Mouse (Mus musculus) E14TG2a.4 (cell line): ENCODE data around the gene Prkcsh.

Source experiments
- H3K27me3 ChIP-seq: 2 replicates; pipeline ENCODE4 v1.6.1; 2014; ENCODE audit warnings: low read length, control low read depth; ENCODE audit not compliant: insufficient read depth
- H3K36me3 ChIP-seq: 2 replicates; pipeline ENCODE4 v1.6.1; 2014; ENCODE audit warnings: low read length, control low read depth; ENCODE audit not compliant: insufficient read depth
- H3K4me1 ChIP-seq: replicated peaks from 2 replicates; pipeline ENCODE4 v1.6.1; 2014; ENCODE audit warnings: low read depth, low read length, control low read depth
- H3K4me3 ChIP-seq: replicated peaks from 2 replicates; pipeline ENCODE4 v1.5.1; 2014; ENCODE audit warnings: mild to moderate bottlenecking, low read length
- H3K9me3 ChIP-seq: 2 replicates; pipeline ENCODE4 v1.6.1; 2014; ENCODE audit warnings: low read length, control low read depth
- CTCF ChIP-seq: conservative IDR thresholded peaks from 2 replicates; pipeline ENCODE4 v1.5.1; 2014; ENCODE audit warnings: low read length
- NANOG ChIP-seq: IDR thresholded peaks from 2 replicates; pipeline ENCODE4 v1.6.1; 2014; ENCODE audit warnings: borderline replicate concordance, low read length, mixed read lengths
- POU5F1 ChIP-seq: IDR thresholded peaks from 2 replicates; pipeline ENCODE4 v1.6.1; 2014; ENCODE audit warnings: low read length, borderline replicate concordance

Gene Prkcsh

GRCm38 (mm10) chr9:22024592-22024991 is 22.0 kb downstream of the Prkcsh start:
- Histone ChIP-seq H3K27me3 (0 out of 2 replicates have a peak, but pooled peaks cover 2% of the 10 kb centered on the region), H3K9me3 (no peaks in the 10 kb centered on the region), H3K4me3 (no peak overlapping the region), H3K4me1 (peaks cover 40% of the 10 kb centered on the region), H3K36me3 (peaks cover 22% of the 10 kb centered on the region)
- TF ChIP-seq CTCF, result no peak
- no peak for TF ChIP-seq NANOG
- no peak for TF ChIP-seq POU5F1

- TF ChIP-seq NANOG, result no peak
- no peak for TF ChIP-seq POU5F1
- TF ChIP-seq CTCF, result no peak
- H3K27me3 ChIP-seq, result no peaks in the 10 kb centered on the region
- 0 out of 2 replicates have a peak, but pooled peaks cover 2% of the 10 kb centered on the region for H3K9me3 ChIP-seq
- peaks cover 42% of the 10 kb centered on the region for H3K36me3 ChIP-seq
- H3K4me3 ChIP-seq, result no peak overlapping the region
- H3K4me1 ChIP-seq, result peaks cover 53% of the 10 kb centered on the region
These were observed 25.9 kb downstream of the Prkcsh start for GRCm38 (mm10) chr9:22028467-22028866.

- no peaks in the 10 kb centered on the region for H3K27me3 ChIP-seq
- H3K36me3 ChIP-seq, result peaks cover 41% of the 10 kb centered on the region
- peaks cover 58% of the 10 kb centered on the region for H3K4me1 ChIP-seq
- no peak overlapping the region for H3K4me3 ChIP-seq
- H3K9me3 ChIP-seq, result 0 out of 2 replicates have a peak, but pooled peaks cover 2% of the 10 kb centered on the region
- no peak for TF ChIP-seq POU5F1
- TF ChIP-seq NANOG, result no peak
- no peak for TF ChIP-seq CTCF
These were observed 27.8 kb downstream of the Prkcsh start for GRCm38 (mm10) chr9:22030386-22030785.

- no peak overlapping the region; the same call in 1 of the 2 replicates for H3K4me3 ChIP-seq
- no peak for TF ChIP-seq NANOG
- TF ChIP-seq CTCF, result no peak
- no peak for TF ChIP-seq POU5F1
- peaks cover 25% of the 10 kb centered on the region for H3K36me3 ChIP-seq
- peaks cover 54% of the 10 kb centered on the region for H3K4me1 ChIP-seq
- H3K9me3 ChIP-seq, result no peaks in the 10 kb centered on the region
- no peaks in the 10 kb centered on the region for H3K27me3 ChIP-seq
These were observed 32.9 kb downstream of the Prkcsh start for GRCm38 (mm10) chr9:22035300-22036044.

- peaks cover 67% of the 10 kb centered on the region for H3K4me1 ChIP-seq
These were observed 35.2 kb downstream of the Prkcsh start for GRCm38 (mm10) chr9:22037826-22038225.

GRCm38 (mm10) chr9:22041832-22042231 is 39.2 kb downstream of the Prkcsh start:
- Histone ChIP-seq H3K9me3 (no peaks in the 10 kb centered on the region), H3K4me1 (peaks cover 61% of the 10 kb centered on the region), H3K36me3 (no peaks in the 10 kb centered on the region), H3K4me3 (no peak overlapping the region), H3K27me3 (no peaks in the 10 kb centered on the region)
- TF ChIP-seq NANOG (no peak), CTCF (no peak), POU5F1 (no peak)

More at GRCm38 (mm10) chr9:22037826-22038225, 35.2 kb downstream of the Prkcsh start:
- H3K27me3 ChIP-seq, result no peaks in the 10 kb centered on the region
- H3K4me3 ChIP-seq, result no peak overlapping the region
- no peak for TF ChIP-seq NANOG
- H3K9me3 ChIP-seq, result no peaks in the 10 kb centered on the region
- peaks cover 13% of the 10 kb centered on the region for H3K36me3 ChIP-seq

GRCm38 (mm10) chr9:22047329-22047728 is 44.7 kb downstream of the Prkcsh start:
- no peak overlapping the region for H3K4me3 ChIP-seq
- H3K36me3 ChIP-seq, result no peaks in the 10 kb centered on the region
- H3K27me3 ChIP-seq, result peaks cover 12% of the 10 kb centered on the region
- TF ChIP-seq NANOG (no peak), POU5F1 (no peak), CTCF (no peak)
- H3K9me3 ChIP-seq, result no peaks in the 10 kb centered on the region
- H3K4me1 ChIP-seq, result peaks cover 73% of the 10 kb centered on the region

- Histone ChIP-seq H3K36me3 (no peaks in the 10 kb centered on the region), H3K4me3 (peak overlapping the region; percentile 87), H3K4me1 (peaks cover 62% of the 10 kb centered on the region), H3K9me3 (no peaks in the 10 kb centered on the region), H3K27me3 (peaks cover 20% of the 10 kb centered on the region)
- no peak for TF ChIP-seq CTCF
- no peak for TF ChIP-seq POU5F1
- TF ChIP-seq NANOG, result no peak
These were observed 46.7 kb downstream of the Prkcsh start for GRCm38 (mm10) chr9:22049315-22049714.

- TF ChIP-seq NANOG, result no peak
- no peak for TF ChIP-seq POU5F1
- TF ChIP-seq CTCF, result no peak
- peaks cover 20% of the 10 kb centered on the region for H3K27me3 ChIP-seq
- H3K9me3 ChIP-seq, result no peaks in the 10 kb centered on the region
These were observed 47.2 kb downstream of the Prkcsh start for GRCm38 (mm10) chr9:22049721-22050270.

More at GRCm38 (mm10) chr9:22049721-22050270, 47.2 kb downstream of the Prkcsh start:
- Histone ChIP-seq H3K36me3 (no peaks in the 10 kb centered on the region), H3K4me1 (peaks cover 62% of the 10 kb centered on the region), H3K4me3 (peak overlapping the region; percentile 87)
